Mouse (Mus musculus) cerebellum, adult 8-10 months (tissue): ENCODE measurements at regions not wholly inside any gene's neighbourhood (a gene's known extent, or its start where the extent isn't known, plus 50 kb on each side); places are given as distances from the start of the nearest gene placed in this dataset.

Experiments used
- DNase-seq: peaks from one replicate; pipeline ENCODE4 v3.0.0; 2022

DNA sequence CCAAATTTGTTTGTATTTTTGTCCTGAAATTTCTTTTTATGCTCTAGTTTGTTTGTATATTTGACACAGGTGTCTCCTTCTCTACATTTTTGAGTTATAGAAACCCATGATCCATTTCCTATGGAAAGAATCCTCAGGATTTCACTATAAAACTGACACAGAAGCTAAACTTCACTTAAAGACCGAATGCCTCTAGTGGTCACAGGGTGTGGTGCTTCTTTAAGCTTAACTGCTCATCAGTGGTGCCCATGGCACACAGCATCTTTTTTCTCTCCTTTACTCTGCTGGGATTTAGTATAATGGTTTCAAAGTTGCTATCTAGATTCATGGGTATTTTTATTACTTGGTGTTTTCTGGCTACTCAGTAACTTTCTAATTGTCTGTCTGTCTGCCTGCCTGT, 79.9 kb upstream of the Hdac4 start:
- no peak for DNase-seq

GRCm38 (mm10) chr1:92273760-92274159, 78.3 kb upstream of the Hdac4 start:
- DNase-seq = no peak

GRCm38 (mm10) chr1:92271676-92272291, 76.3 kb upstream of the Hdac4 start:
- DNase-seq = no peak

DNA sequence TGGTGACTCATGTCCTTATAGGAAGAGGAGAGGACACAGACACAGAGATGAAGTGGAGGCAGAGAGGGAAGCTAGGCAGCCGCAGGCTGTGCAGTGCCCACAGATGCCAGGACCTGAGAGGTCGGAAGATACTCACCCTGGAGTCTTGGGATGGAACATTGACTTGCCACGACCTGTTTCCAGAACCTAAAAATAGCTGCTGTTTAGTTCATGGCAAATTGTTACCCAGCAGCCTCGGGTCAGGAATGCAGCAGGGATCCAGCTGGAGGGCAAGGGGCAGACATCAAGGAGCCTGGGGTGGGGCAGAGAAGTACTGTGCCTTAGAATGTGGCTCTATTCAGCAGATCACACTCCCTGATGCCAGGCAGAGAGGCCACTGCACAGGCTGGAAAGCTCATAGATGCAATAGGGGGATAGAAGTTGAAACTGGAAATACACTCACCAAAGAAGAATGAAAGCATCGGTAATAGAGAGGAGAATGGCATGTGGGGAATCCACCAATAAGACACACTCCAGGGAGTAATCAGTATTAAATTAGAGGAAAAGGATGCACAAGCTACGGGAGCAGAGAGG, 75.1 kb upstream of the Hdac4 start:
- DNase-seq = no peak

DNA sequence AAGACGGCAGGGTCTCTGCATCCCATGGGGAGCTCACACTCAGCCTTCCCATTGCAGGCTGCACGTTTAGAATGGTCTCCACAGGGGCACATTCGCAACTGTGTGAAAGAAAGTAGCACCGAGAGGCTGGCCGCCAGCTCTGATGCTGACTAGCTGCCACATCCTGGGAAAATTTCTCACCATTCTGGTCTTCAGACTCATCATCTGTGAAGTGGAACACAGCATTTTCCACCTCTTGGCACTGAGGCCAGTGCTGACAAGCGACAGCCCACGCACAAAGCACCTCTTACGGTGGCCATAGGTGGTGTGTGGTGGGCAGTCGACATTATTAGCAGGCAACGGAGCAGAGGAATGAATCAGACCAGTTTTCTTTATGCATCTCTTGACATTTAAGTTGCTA, 74.0 kb upstream of the Hdac4 start:
- DNase-seq = no peak

- DNase-seq = peak; percentile 78
Observed at GRCm38 (mm10) chr1:92264941-92265340, 69.4 kb upstream of the Hdac4 start.

DNA sequence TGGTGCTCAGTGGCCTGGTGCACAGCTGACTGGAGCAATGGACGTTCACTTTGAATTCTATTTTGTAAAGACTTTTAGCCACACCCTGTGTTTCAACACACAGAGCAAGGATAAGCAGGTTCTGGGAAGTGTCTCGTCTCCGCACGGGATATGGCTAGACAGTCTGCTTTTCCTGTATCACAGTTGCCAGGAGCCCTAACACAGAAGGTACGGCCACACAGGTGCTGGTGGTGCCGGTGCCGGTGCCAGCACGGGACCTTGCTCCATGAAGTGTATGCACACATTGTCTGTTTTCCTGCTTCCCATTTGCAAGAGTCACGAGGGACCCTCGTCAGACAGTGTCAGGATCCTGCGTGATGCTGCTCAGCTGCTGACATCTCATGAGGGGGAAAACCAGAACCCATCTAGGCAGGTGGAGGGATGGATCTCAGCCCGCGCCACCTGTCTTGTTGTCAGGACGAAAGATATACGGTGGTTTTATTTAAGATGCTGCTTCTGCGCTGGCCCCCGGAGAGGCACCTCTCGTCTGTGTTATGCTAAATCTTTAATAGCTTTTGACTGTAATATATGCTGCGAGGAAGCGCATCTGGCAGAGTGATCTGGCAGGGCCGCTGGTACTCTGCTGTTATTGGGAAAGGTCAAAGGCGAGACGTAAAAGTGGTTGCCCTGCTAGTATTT, 64.4 kb upstream of the Hdac4 start:
- DNase-seq = no peak

DNA sequence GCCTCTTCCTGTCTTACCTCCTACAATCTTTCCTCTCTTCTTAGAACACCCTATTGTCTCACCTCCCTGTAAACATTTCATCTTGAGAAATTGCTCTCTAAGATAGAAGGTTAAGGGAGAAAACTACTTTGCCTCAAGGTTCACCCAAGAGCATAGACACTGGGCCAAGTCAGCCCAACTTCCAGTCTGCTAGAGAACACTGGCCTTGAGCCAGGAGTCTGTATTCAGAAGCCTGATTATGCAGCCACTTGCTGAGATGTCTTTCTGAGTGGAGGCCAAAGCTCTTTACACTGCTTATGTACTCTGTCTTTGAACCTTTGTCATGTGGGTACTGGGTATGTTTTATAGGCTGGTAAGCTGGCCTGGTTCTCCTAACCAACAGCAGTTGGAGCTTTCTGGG, 62.5 kb upstream of the Hdac4 start:
- no peak for DNase-seq

GRCm38 (mm10) chr1:92253086-92253485, 57.6 kb upstream of the Hdac4 start:
- DNase-seq = no peak

DNA sequence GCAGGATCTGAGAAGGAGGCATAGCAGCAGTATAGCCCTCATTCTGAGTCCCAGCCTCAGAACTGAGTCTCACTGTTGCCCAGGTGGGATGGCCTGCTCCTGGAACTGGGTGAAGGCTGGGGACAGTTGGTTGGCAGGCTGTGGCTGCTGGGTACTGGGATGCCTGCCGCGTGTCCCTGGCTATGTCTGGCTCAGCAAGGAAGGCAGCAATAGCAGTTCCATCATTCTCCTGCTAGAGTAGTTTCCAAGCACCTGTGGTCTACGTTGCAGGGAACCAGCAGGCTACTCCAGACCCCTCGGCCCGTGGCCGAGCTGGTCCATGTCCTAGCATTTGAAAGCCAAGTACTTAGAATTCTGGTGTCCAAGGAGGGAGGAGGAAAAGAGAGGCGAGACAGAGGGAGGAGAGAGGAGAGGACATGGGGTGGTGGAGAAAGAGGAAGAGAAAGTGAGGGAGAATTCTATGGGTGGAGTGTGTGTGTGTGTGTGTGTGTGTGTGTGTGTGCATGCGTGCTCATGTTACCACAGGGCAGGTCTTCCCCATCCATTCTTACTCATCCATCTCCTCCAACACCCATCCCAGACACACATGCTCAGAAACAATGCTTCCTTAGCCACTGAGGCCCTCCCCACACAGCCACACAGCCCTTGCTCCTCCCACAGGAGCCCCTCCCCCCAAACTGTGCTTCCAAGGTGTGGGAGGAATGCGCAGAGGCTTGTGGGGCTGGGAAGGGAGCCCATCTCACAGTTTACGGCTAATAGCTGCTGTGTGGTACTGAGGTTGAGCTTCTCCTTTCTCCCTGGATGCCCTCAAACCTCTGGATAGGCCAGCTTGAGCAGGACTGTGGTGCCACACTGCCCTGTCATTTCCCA, 55.3 kb upstream of the Hdac4 start:
- no peak for DNase-seq
